Mouse (Mus musculus) midbrain, postnatal 0 days (tissue): ENCODE measurements around the gene Angptl7. TPM values are rescaled to one million over a fixed set of nuclear protein-coding genes. Genes with fewer than 3 reads are reported as not detected.

Experiments
- ATAC-seq: fragments of 200-750 bp; cut with Nextera tagmentation; 2 replicates; pipeline ENCODE4 v1.8.0; 2017; ENCODE audit warnings: moderate number of reproducible peaks, mild to moderate bottlenecking, moderate TSS enrichment, moderate library complexity; ENCODE audit not compliant: low FRiP score
- DNase-seq: peaks from one replicate; pipeline ENCODE4 v3.0.0-alpha.2; 2015; ENCODE audit warnings: low spot score
- H3K27ac ChIP-seq: fragments of 300-500 bp; sonication (generic); 2 replicates; pipeline ENCODE4 v1.5.1; 2014; ENCODE audit warnings: low read depth, mild to moderate bottlenecking, low read length, mixed read lengths
- H3K27me3 ChIP-seq: fragments of 300-500 bp; sonication (generic); 2 replicates; pipeline ENCODE4 v1.6.1; 2014; ENCODE audit warnings: low read length, control low read depth, mixed read lengths; ENCODE audit not compliant: insufficient read depth
- H3K36me3 ChIP-seq: fragments of 300-500 bp; sonication (generic); 2 replicates; pipeline ENCODE4 v1.6.1; 2014; ENCODE audit warnings: low read length, control low read depth, mixed read lengths; ENCODE audit not compliant: insufficient read depth
- H3K4me1 ChIP-seq: fragments of 300-500 bp; sonication (generic); 2 replicates; pipeline ENCODE4 v1.6.1; 2014; ENCODE audit warnings: mild to moderate bottlenecking, control low read depth, antibody characterized with exemption, low read length, mixed read lengths; ENCODE audit not compliant: insufficient read depth
- H3K4me2 ChIP-seq: fragments of 300-500 bp; sonication (generic); 2 replicates; pipeline ENCODE4 v1.6.1; 2014; ENCODE audit warnings: low read depth, mild to moderate bottlenecking, low read length, mixed read lengths; ENCODE audit not compliant: poor library complexity, severe bottlenecking
- H3K4me3 ChIP-seq: fragments of 300-500 bp; sonication (generic); 2 replicates; pipeline ENCODE4 v1.5.1; 2014; ENCODE audit warnings: low read depth, mild to moderate bottlenecking, low read length, moderate library complexity
- H3K9ac ChIP-seq: fragments of 300-500 bp; sonication (generic); replicated peaks from 2 replicates; pipeline ENCODE4 v1.6.1; 2014; ENCODE audit warnings: mild to moderate bottlenecking, low read length, moderate library complexity, mixed read lengths; ENCODE audit not compliant: poor library complexity, severe bottlenecking
- H3K9me3 ChIP-seq: fragments of 300-500 bp; sonication (generic); 2 replicates; pipeline ENCODE4 v1.6.1; 2016; ENCODE audit warnings: low read length, control low read depth
- CTCF ChIP-seq: IDR thresholded peaks from 2 replicates; pipeline ENCODE4 v1.5.1; 2016; ENCODE audit warnings: antibody characterized with exemption, mild to moderate bottlenecking
- WGBS: fragments of 180-500 bp; shearing (Covaris S2); extraction: QIAGEN DNeasy Blood & Tissue Kit; methylation state at CpG from one replicate; pipeline ENCODE4 v1.1.7; 2014; 5-methylcytosine and 5-hydroxymethylcytosine counted together
- polyA plus RNA-seq: library from polyadenylated mRNA; unstranded; fragments of >200 nt; fragmentation: Nextera tagmentation; extraction: Ambion mirVana; gene quantifications from 2 replicates; pipeline ENCODE4 v1.2.1, GENCODE M21; 2015
- total RNA-seq: library from RNA; depleted of rRNA; stranded (reverse); fragments of >200 nt; gene quantifications from 2 replicates; pipeline ENCODE4 v1.2.3, GENCODE M21; 2014

The Angptl7 gene
- total and polyA plus RNA-seq, 2 experiments from 2014 or later = 0.11 to 0.36 TPM

- no peak for ATAC-seq
- no peaks in the 10 kb centered on the region for H3K4me1 ChIP-seq
- TF ChIP-seq CTCF = no peak
- peaks cover 82% of the 10 kb centered on the region for H3K36me3 ChIP-seq
- H3K4me2 ChIP-seq = no peak overlapping the region
- H3K9ac ChIP-seq = no peak overlapping the region
- no peak overlapping the region for H3K4me3 ChIP-seq
- no peaks in the 10 kb centered on the region for H3K27me3 ChIP-seq
- DNase-seq = no peak
- no peaks in the 10 kb centered on the region for H3K9me3 ChIP-seq
- 83% methylated on average over 10 of the region's 10 CpGs for WGBS
- no peak overlapping the region for H3K27ac ChIP-seq
Measured at GRCm38 (mm10) chr4:148471363-148471806, 28.9 kb downstream of the Angptl7 start.

- Histone ChIP-seq H3K9ac (no peak overlapping the region), H3K4me1 (no peaks in the 10 kb centered on the region), H3K27ac (no peak overlapping the region), H3K36me3 (peaks cover 81% of the 10 kb centered on the region), H3K4me2 (no peak overlapping the region), H3K27me3 (no peaks in the 10 kb centered on the region), H3K4me3 (no peak overlapping the region), H3K9me3 (no peaks in the 10 kb centered on the region)
- 89% methylated on average over 11 of the region's 11 CpGs for WGBS
- TF ChIP-seq CTCF = no peak
- ATAC-seq (no peak), DNase-seq (no peak)
Measured at GRCm38 (mm10) chr4:148469487-148470252, 30.6 kb downstream of the Angptl7 start.

GRCm38 (mm10) chr4:148468396-148468795 is 31.9 kb downstream of the Angptl7 start:
- ATAC-seq (no peak), DNase-seq (no peak)
- Histone ChIP-seq H3K27me3 (no peaks in the 10 kb centered on the region), H3K4me3 (no peak overlapping the region), H3K27ac (no peak overlapping the region), H3K36me3 (peaks cover 89% of the 10 kb centered on the region), H3K4me2 (no peak overlapping the region), H3K4me1 (no peaks in the 10 kb centered on the region), H3K9ac (no peak overlapping the region), H3K9me3 (no peaks in the 10 kb centered on the region)
- no peak for TF ChIP-seq CTCF
- 91% methylated on average over 10 of the region's 10 CpGs for WGBS

- no peak overlapping the region for H3K9ac ChIP-seq
- H3K4me1 ChIP-seq = no peaks in the 10 kb centered on the region
- H3K27me3 ChIP-seq = no peaks in the 10 kb centered on the region
- no peak overlapping the region for H3K27ac ChIP-seq
- H3K4me2 ChIP-seq = no peak overlapping the region
- H3K9me3 ChIP-seq = no peaks in the 10 kb centered on the region
- no peak overlapping the region for H3K4me3 ChIP-seq
- 95% methylated on average over 5 of the region's 5 CpGs for WGBS
- no peak for TF ChIP-seq CTCF
- DNase-seq = no peak
- peaks cover 87% of the 10 kb centered on the region for H3K36me3 ChIP-seq
- no peak for ATAC-seq
Measured at GRCm38 (mm10) chr4:148466511-148467079, 33.7 kb downstream of the Angptl7 start.

- TF ChIP-seq CTCF = no peak
- no peak overlapping the region for H3K9ac ChIP-seq
- H3K4me1 ChIP-seq = no peaks in the 10 kb centered on the region
- no peaks in the 10 kb centered on the region for H3K9me3 ChIP-seq
- ATAC-seq (no peak), DNase-seq (no peak)
- H3K4me3 ChIP-seq = no peak overlapping the region
- 95% methylated on average over 12 of the region's 12 CpGs for WGBS
- H3K27me3 ChIP-seq = no peaks in the 10 kb centered on the region
- no peak overlapping the region for H3K4me2 ChIP-seq
- no peak overlapping the region for H3K27ac ChIP-seq
- H3K36me3 ChIP-seq = peaks cover 80% of the 10 kb centered on the region
Measured at GRCm38 (mm10) chr4:148464869-148465268, 35.4 kb downstream of the Angptl7 start.

GRCm38 (mm10) chr4:148464301-148464700 is 36.0 kb downstream of the Angptl7 start:
- Histone ChIP-seq H3K4me2 (no peak overlapping the region), H3K9me3 (no peaks in the 10 kb centered on the region), H3K9ac (no peak overlapping the region), H3K36me3 (peaks cover 80% of the 10 kb centered on the region), H3K27ac (no peak overlapping the region), H3K4me3 (no peak overlapping the region), H3K27me3 (no peaks in the 10 kb centered on the region), H3K4me1 (no peaks in the 10 kb centered on the region)
- DNase-seq (no peak), ATAC-seq (no peak)
- no peak for TF ChIP-seq CTCF
- 95% methylated on average over 12 of the region's 12 CpGs for WGBS
